Mouse (Mus musculus): ENCODE results near the gene Baat. TPM values are rescaled to one million over a fixed set of nuclear protein-coding genes. Genes with fewer than 3 reads are reported as not detected.
"Not testable (repeated sequence)": the region's sequence is repeated elsewhere in the genome, so short reads cannot be mapped to it uniquely, and the experiment has no call there.

The Baat gene
- polyA plus RNA-seq, 1 experiment from 2014 or later: not detected

DNA sequence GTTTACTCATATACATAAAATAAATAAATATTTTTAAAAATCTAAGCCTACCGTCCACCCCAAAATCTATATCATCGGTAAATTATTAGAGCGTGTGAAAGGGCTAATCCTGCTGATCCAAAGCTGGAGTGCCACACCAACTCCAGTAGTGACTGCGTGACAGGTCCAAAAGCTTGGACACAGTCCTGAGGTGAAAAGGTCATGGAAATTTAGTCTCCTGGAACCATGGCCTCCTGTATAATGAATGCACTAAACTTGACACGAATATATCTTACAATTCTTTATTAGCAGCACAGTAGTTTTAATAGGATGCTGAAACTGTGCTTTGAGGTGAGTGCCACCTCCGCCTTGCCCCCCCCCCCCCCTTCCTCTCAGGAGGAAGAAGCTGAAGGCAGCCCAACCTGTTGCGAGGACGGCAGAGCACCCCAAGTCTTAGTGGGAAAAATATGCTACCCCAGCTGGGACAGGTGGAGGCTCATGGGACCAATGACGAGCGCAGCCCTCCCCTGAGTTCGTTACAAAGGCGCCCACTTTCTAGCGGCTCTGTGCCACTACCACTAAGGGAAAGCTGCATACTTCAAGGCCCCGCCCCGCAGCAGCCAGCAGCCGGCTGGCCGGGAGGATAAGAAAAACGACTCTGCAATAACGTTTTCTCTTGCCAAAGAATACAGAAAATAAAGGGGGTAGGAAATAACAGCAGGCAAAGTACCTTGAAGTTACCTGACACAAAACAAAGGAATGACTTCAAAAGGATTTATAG is 28.1 kb downstream of the Baat start:
- H3K27ac ChIP-seq: 0 out of 2 replicates have a peak overlapping the region, but pooled peaks have one; percentile 42
- no peaks in the 10 kb centered on the region for H3K9me3 ChIP-seq
- H3K36me3 ChIP-seq: no peaks in the 10 kb centered on the region
- WGBS: 20% methylated on average over 19 of the region's 19 CpGs
- peak; percentile 80 for DNase-seq (ENCODE audit: low spot score)
- H3K27me3 ChIP-seq (ENCODE audit: insufficient read depth, poor library complexity, severe bottlenecking): 0 out of 2 replicates have a peak, but pooled peaks cover 4% of the 10 kb centered on the region
- H3K4me1 ChIP-seq: no peaks in the 10 kb centered on the region
- peak overlapping the region; percentile 53 for H3K4me3 ChIP-seq

DNA sequence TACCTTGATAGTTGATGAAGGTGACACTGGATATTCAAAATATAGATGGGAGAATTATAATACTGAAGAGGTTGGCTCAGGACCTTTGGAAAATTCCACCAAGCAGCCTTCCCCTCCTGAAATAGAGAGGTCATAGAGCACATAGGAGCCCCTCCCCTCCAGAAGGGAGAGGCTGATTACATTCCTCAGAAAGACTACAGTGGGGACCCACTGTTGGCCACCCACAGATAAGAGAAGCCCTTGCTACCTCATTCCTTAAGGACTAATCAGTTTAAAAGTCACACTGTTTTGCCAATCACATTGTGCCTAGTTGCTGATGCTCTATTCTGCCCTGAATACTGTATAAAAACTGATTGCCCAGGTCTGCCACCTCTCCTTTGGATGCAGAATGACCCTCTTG is 31.8 kb downstream of the Baat start:
- Histone ChIP-seq H3K27ac (no peak overlapping the region), H3K9me3 (no peaks in the 10 kb centered on the region)

DNA sequence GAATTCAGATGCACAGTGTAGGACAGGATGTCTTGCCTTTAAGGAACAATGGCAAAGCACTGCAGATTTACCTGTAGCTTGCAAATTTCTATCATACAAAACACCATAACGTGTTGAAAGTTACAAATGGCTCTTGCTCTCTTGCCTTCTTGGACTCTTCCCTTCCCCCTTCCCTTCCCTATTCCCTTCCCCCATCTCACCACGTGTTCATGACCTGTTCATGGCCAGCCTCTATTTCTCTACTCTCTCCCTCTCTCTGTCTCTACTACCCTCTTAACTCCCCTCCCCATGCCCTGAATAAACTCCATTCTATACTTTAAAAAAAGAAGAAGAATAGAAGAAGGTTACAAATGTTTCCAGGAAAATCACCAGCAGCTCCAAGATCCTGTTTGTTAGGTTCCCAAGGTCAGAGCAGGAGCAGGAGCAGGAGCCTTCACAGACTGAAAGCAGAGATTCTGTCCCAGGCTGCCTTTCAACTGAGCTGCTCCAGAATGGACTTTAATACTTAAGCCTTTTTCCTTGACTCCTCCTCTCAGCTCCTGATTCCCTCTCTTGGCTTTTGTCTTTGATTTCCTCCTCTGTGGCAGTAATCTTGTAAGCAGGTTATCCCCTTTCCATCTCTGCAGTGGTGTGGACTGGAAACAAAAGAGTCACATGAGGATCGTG is 32.8 kb downstream of the Baat start, which contains the start of gene Acnat1:
Gene Acnat1 (minus strand): TSS at position 478 of the 666 bp plus-strand sequence.
- Histone ChIP-seq H3K27ac (no peak within 1 kb of the TSS), H3K36me3 (no peaks in the 10 kb centered on the region), H3K4me1 (no peaks in the 10 kb centered on the region), H3K9me3 (no peaks in the 10 kb centered on the region), H3K27me3 (ENCODE audit: insufficient read depth, poor library complexity, severe bottlenecking) (no peaks in the 10 kb centered on the region), H3K4me3 (no peak within 1 kb of the TSS)
- DNase-seq (ENCODE audit: low spot score): no peak
- WGBS: 50% methylated on average over 3 of the region's 3 CpGs

More for the DNA sequence above, 31.8 kb downstream of the Baat start:
- H3K36me3 ChIP-seq: no peaks in the 10 kb centered on the region
- H3K4me3 ChIP-seq: no peak overlapping the region
- no peaks in the 10 kb centered on the region for H3K4me1 ChIP-seq
- no peak for DNase-seq (ENCODE audit: low spot score)
- H3K27me3 ChIP-seq (ENCODE audit: insufficient read depth, poor library complexity, severe bottlenecking): no peaks in the 10 kb centered on the region

DNA sequence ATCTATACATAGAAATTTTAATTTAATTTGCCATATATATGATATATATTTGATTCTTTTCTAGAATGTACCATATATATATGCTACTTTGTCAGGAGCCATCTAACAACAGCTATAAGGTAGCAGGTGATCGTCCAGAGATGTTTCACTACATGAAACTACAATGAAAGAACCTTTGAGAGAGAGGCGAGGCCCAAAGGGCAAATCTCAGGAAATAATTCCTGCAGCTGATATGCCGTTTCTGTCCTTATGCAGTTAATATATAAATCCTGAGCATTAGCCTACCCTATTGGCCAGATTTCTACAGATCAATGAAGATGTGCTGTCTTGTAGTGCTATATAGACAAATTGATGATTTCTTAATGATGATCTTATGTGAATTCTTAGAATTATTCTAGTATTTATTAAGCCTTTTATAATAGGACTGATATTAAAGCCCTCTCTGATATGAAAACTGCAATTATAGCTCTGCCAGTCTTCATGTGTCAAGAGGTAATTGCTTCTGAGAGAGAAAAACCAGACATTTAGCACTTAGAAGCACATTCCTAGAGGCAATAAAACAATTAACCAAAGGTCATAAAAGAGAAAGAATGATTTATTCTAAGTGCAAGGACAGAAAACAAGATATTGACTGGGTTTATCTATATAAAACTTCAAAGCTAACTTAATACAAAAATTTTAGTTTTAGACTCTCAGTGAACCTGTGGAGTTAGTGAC is 36.8 kb downstream of the Baat start:
- Histone ChIP-seq H3K27me3 (ENCODE audit: insufficient read depth, poor library complexity, severe bottlenecking) (no peaks in the 10 kb centered on the region), H3K4me3 (no peak overlapping the region), H3K4me1 (no peaks in the 10 kb centered on the region), H3K36me3 (no peaks in the 10 kb centered on the region), H3K27ac (no peak overlapping the region), H3K9me3 (no peaks in the 10 kb centered on the region)
- DNase-seq (ENCODE audit: low spot score): no peak
- 80% methylated on average over 3 of the region's 3 CpGs for WGBS

DNA sequence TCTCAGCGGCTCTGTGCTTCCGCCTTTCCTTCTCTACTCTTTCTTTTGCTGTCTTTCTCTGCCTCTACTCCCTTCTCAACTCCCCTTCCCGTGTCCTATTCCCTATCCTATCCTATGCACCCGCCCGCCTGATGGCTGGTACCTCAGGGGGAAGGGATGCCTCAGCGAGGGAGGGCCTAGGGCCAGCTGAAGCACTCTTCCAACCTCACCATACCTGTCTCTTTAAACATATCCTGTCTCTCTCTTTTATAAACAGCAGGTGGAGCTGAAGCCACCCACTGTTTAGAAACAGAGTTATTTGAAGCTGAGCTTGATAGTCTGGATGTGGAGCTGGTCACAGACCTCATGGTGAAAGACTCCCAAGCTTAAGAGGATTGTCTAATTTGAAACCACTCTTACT is 39.0 kb downstream of the Baat start:
- no peak for DNase-seq (ENCODE audit: low spot score)
- no peaks in the 10 kb centered on the region for H3K9me3 ChIP-seq
- 90% methylated on average over 6 of the region's 6 CpGs for WGBS
- H3K4me1 ChIP-seq: no peaks in the 10 kb centered on the region
- no peaks in the 10 kb centered on the region for H3K36me3 ChIP-seq
- no peaks in the 10 kb centered on the region for H3K27me3 ChIP-seq (ENCODE audit: insufficient read depth, poor library complexity, severe bottlenecking)
- no peak overlapping the region for H3K4me3 ChIP-seq
- H3K27ac ChIP-seq: no peak overlapping the region

- Histone ChIP-seq H3K4me1 (no peaks in the 10 kb centered on the region), H3K4me3 (no peak overlapping the region), H3K36me3 (no peaks in the 10 kb centered on the region), H3K27me3 (ENCODE audit: insufficient read depth, poor library complexity, severe bottlenecking) (no peaks in the 10 kb centered on the region), H3K27ac (no peak overlapping the region), H3K9me3 (no peaks in the 10 kb centered on the region)
- whole genome bisulfite sequencing: 79% methylated on average over 2 of the region's 2 CpGs
- DNase-seq (ENCODE audit: low spot score): no peak
Observed at GRCm38 (mm10) chr4:49456171-49456570, 50.2 kb downstream of the Baat start.

- Histone ChIP-seq H3K27ac (no peak overlapping the region), H3K36me3 (no peaks in the 10 kb centered on the region), H3K4me1 (no peaks in the 10 kb centered on the region), H3K27me3 (ENCODE audit: insufficient read depth, poor library complexity, severe bottlenecking) (no peaks in the 10 kb centered on the region), H3K4me3 (no peak overlapping the region), H3K9me3 (no peaks in the 10 kb centered on the region)
- no peak for DNase-seq (ENCODE audit: low spot score)
- WGBS: 81% methylated on average over 1 of the region's 1 CpGs
Observed at GRCm38 (mm10) chr4:49451848-49452551, 54.4 kb downstream of the Baat start.

GRCm38 (mm10) chr4:49451133-49451847 is 55.1 kb downstream of the Baat start:
- DNase-seq (ENCODE audit: low spot score); H3K36me3 ChIP-seq; H3K27ac ChIP-seq; H3K4me1 ChIP-seq; H3K27me3 ChIP-seq (ENCODE audit: insufficient read depth, poor library complexity, severe bottlenecking); H3K4me3 ChIP-seq; H3K9me3 ChIP-seq: not testable (repeated sequence)
- WGBS: 72% methylated on average over 1 of the region's 1 CpGs

Other genes starting within 250 kb of the Baat start
- gene Acnat2, start 98.4 kb downstream of the Baat start, polyA plus RNA-seq (2016; fragmentation: Nextera tagmentation; extraction: Ambion mirVana): not detected in 2 replicates
- gene Acnat1, start 32.6 kb downstream of the Baat start, polyA plus RNA-seq (2016; fragmentation: Nextera tagmentation; extraction: Ambion mirVana): not detected in 2 replicates
- gene Mrpl50, start 14.5 kb upstream of the Baat start, polyA plus RNA-seq (2016; fragmentation: Nextera tagmentation; extraction: Ambion mirVana): 69.5 and 81.7 TPM in 2 replicates
- gene Zfp189, start 14.6 kb upstream of the Baat start, polyA plus RNA-seq (2016; fragmentation: Nextera tagmentation; extraction: Ambion mirVana): 6.3 and 8.6 TPM in 2 replicates
- 0.74 TPM in 1 of 2 replicates, not detected in the other for gene Aldob, start 43.0 kb upstream of the Baat start, polyA plus RNA-seq (2016; fragmentation: Nextera tagmentation; extraction: Ambion mirVana)
- gene Tmem246, start 91.3 kb upstream of the Baat start, polyA plus RNA-seq (2016; fragmentation: Nextera tagmentation; extraction: Ambion mirVana): 35.8 and 49.8 TPM in 2 replicates
- gene Rnf20, start 125.4 kb upstream of the Baat start, polyA plus RNA-seq (2016; fragmentation: Nextera tagmentation; extraction: Ambion mirVana): 26.4 and 32.8 TPM in 2 replicates
- 0.06 and 0.11 TPM in 2 replicates for gene Ppp3r2, start 175.5 kb upstream of the Baat start, polyA plus RNA-seq (2016; fragmentation: Nextera tagmentation; extraction: Ambion mirVana)

Measured in heart, embryonic 10.5 days (tissue).